Mouse (Mus musculus): Measurements from ENCODE around the gene Aar2. TPM values are rescaled to one million over a fixed set of nuclear protein-coding genes. Genes with fewer than 3 reads are reported as not detected.

Aar2 gene
- total and polyA plus RNA-seq, 3 experiments = 18.4 to 26.1 (median 23.8) TPM

GRCm38 (mm10) chr2:156603671-156604070, 56.3 kb downstream of the Aar2 start:
- Histone ChIP-seq H3K9me3 (replicated peaks; ENCODE audit: low read length) (peaks cover 7% of the 10 kb centered on the region), H3K36me3 (replicated peaks in 1 of 2; ENCODE audit: control insufficient read depth in 1 of 2, insufficient read depth in 1 of 2, low read length in 1 of 2) (no peaks in the 10 kb centered on the region), H3K79me2 (replicated peaks; ENCODE audit: control insufficient read depth, extremely low read depth, insufficient read depth, poor library complexity, severe bottlenecking) (no peaks in the 10 kb centered on the region), H3K4me1 (ENCODE audit: control insufficient read depth in 1 of 2, insufficient read depth in 2 of 2) (no peaks in the 10 kb centered on the region), H3K9ac (ENCODE audit: insufficient read depth, low read depth) (no peak overlapping the region), H3K27me3 (replicated peaks) (peaks cover 78% of the 10 kb centered on the region), H3K4me3 (replicated peaks in 1 of 3; ENCODE audit: low read depth in 2 of 3, low read length in 2 of 3, poor library complexity in 1 of 3) (no peak overlapping the region), H3K27ac (ENCODE audit: insufficient read depth, low read depth) (no peak overlapping the region), H3K4me2 (ENCODE audit: insufficient read depth, low read depth, poor library complexity, severe bottlenecking) (no peak overlapping the region)
- in situ Hi-C loops (cut with MboI; ENCODE audit: low pct_ligation_motif_present, low pct_unique_long_range_greater_than_20kb, low sequenced_read_pairs) (no loop called here), dilution Hi-C loops (cut with MboI; ENCODE audit: extremely low pct_ligation_motif_present, extremely low pct_unique_long_range_greater_than_20kb, low sequenced_read_pairs) (no loop called here)
- DNase-seq (ENCODE audit: extremely low read depth) = no peak
- TF ChIP-seq JUND (conservative IDR thresholded peaks at IDR 0.05; ENCODE audit: low read depth, low read length) (no peak), TBP (conservative IDR thresholded peaks at IDR 0.05; ENCODE audit: low read depth, low read length) (no peak), HCFC1 (IDR thresholded peaks at IDR 0.05; ENCODE audit: low read depth, low read length) (no peak), IRF4 (IDR thresholded peaks at IDR 0.05; ENCODE audit: low read depth, low read length) (no peak), MAZ (IDR thresholded peaks at IDR 0.05; ENCODE audit: low read depth, low read length) (no peak), RCOR1 (conservative IDR thresholded peaks at IDR 0.05; ENCODE audit: low read depth, low read length) (no peak), POLR2AphosphoS2 (IDR thresholded peaks at IDR 0.05; ENCODE audit: low read depth, low read length) (no peak), MAFK (IDR thresholded peaks at IDR 0.05; ENCODE audit: insufficient replicate concordance, low read length) (no peak), ZNF384 (IDR thresholded peaks at IDR 0.05; ENCODE audit: low read depth, low read length) (no peak), ETS1 (conservative IDR thresholded peaks at IDR 0.05; ENCODE audit: low read depth, low read length) (no peak), MAX (IDR thresholded peaks at IDR 0.05; ENCODE audit: low read length) (no peak), TCF12 (IDR thresholded peaks at IDR 0.05; ENCODE audit: low read depth, low read length) (no peak)

GRCm38 (mm10) chr2:156605144-156605543, 57.8 kb downstream of the Aar2 start:
- Histone ChIP-seq H3K79me2 (replicated peaks; ENCODE audit: control insufficient read depth, extremely low read depth, insufficient read depth, poor library complexity, severe bottlenecking) (no peaks in the 10 kb centered on the region), H3K27ac (ENCODE audit: insufficient read depth, low read depth) (no peak overlapping the region), H3K9ac (ENCODE audit: insufficient read depth, low read depth) (no peak overlapping the region), H3K4me1 (ENCODE audit: control insufficient read depth in 1 of 2, insufficient read depth in 2 of 2) (no peaks in the 10 kb centered on the region), H3K36me3 (replicated peaks in 1 of 2; ENCODE audit: control insufficient read depth in 1 of 2, insufficient read depth in 1 of 2, low read length in 1 of 2) (no peaks in the 10 kb centered on the region), H3K27me3 (replicated peaks) (peaks cover 86% of the 10 kb centered on the region), H3K4me3 (replicated peaks in 1 of 3; ENCODE audit: low read depth in 2 of 3, low read length in 2 of 3, poor library complexity in 1 of 3) (no peak overlapping the region), H3K4me2 (ENCODE audit: insufficient read depth, low read depth, poor library complexity, severe bottlenecking) (no peak overlapping the region), H3K9me3 (replicated peaks; ENCODE audit: low read length) (peaks cover 7% of the 10 kb centered on the region)
- no peak for DNase-seq (ENCODE audit: extremely low read depth)
- in situ Hi-C loops (cut with MboI; ENCODE audit: low pct_ligation_motif_present, low pct_unique_long_range_greater_than_20kb, low sequenced_read_pairs) = no loop called here
- TF ChIP-seq TBP (conservative IDR thresholded peaks at IDR 0.05; ENCODE audit: low read depth, low read length) (no peak), MAFK (IDR thresholded peaks at IDR 0.05; ENCODE audit: insufficient replicate concordance, low read length) (no peak), NELFE (IDR thresholded peaks at IDR 0.05; ENCODE audit: low read depth, low read length) (no peak)
- dilution Hi-C loops (cut with MboI; ENCODE audit: extremely low pct_ligation_motif_present, extremely low pct_unique_long_range_greater_than_20kb, low sequenced_read_pairs) = no loop called here

- dilution Hi-C loops (cut with MboI; ENCODE audit: extremely low pct_ligation_motif_present, extremely low pct_unique_long_range_greater_than_20kb, low sequenced_read_pairs) = no loop called here
- peaks cover 91% of the 10 kb centered on the region for H3K27me3 ChIP-seq (replicated peaks)
- no peak for DNase-seq (ENCODE audit: extremely low read depth)
- no peaks in the 10 kb centered on the region for H3K79me2 ChIP-seq (replicated peaks; ENCODE audit: control insufficient read depth, extremely low read depth, insufficient read depth, poor library complexity, severe bottlenecking)
- H3K9ac ChIP-seq (ENCODE audit: insufficient read depth, low read depth) = no peak overlapping the region
- H3K9me3 ChIP-seq (replicated peaks; ENCODE audit: low read length) = peaks cover 7% of the 10 kb centered on the region
- no peaks in the 10 kb centered on the region for H3K36me3 ChIP-seq (replicated peaks in 1 of 2; ENCODE audit: control insufficient read depth in 1 of 2, insufficient read depth in 1 of 2, low read length in 1 of 2)
- in situ Hi-C loops (cut with MboI; ENCODE audit: low pct_ligation_motif_present, low pct_unique_long_range_greater_than_20kb, low sequenced_read_pairs) = no loop called here
- no peak overlapping the region for H3K4me2 ChIP-seq (ENCODE audit: insufficient read depth, low read depth, poor library complexity, severe bottlenecking)
- no peak overlapping the region for H3K27ac ChIP-seq (ENCODE audit: insufficient read depth, low read depth)
- TF ChIP-seq ZKSCAN1 (IDR thresholded peaks at IDR 0.05; ENCODE audit: borderline replicate concordance, low read depth, low read length) = no peak
- H3K4me1 ChIP-seq (ENCODE audit: control insufficient read depth in 1 of 2, insufficient read depth in 2 of 2) = no peaks in the 10 kb centered on the region
- no peak overlapping the region for H3K4me3 ChIP-seq (replicated peaks in 1 of 3; ENCODE audit: low read depth in 2 of 3, low read length in 2 of 3, poor library complexity in 1 of 3)
Observed at GRCm38 (mm10) chr2:156605971-156606370, 58.6 kb downstream of the Aar2 start.
